Mouse (Mus musculus) heart, embryonic 14.5 days (tissue): Measurements from ENCODE around the gene Cxcl5. TPM values are rescaled to one million over a fixed set of nuclear protein-coding genes. Genes with fewer than 3 reads are reported as not detected.

Source experiments
- ATAC-seq: fragments of 200-750 bp; cut with Nextera tagmentation; 2 replicates; pipeline ENCODE4 v1.8.0; 2017; ENCODE audit warnings: low read depth, moderate TSS enrichment; ENCODE audit not compliant: insufficient number of reproducible peaks, insufficient read depth, low FRiP score
- H3K27ac ChIP-seq, 2 experiments: fragments of 200-500 bp in 1 of 2; fragments of 300-500 bp in 1 of 2; sonication (generic) in 1 of 2; replicated peaks in 1 of 2; 2 replicates each; pipeline ENCODE4 v1.5.1; 2012 to 2014; ENCODE audit warnings: low read depth in 2 of 2, low read length in 2 of 2, control low read depth in 1 of 2, mild to moderate bottlenecking in 1 of 2, mixed read lengths in 1 of 2; ENCODE audit not compliant: control insufficient read depth in 1 of 2, insufficient read depth in 1 of 2
- H3K27me3 ChIP-seq: fragments of 300-500 bp; sonication (generic); 2 replicates; pipeline ENCODE4 v1.6.1; 2014; ENCODE audit warnings: mild to moderate bottlenecking, low read length, control low read depth; ENCODE audit not compliant: control insufficient read depth, insufficient read depth
- H3K36me3 ChIP-seq: fragments of 300-500 bp; sonication (generic); 2 replicates; pipeline ENCODE4 v1.6.1; 2014; ENCODE audit warnings: mild to moderate bottlenecking, control low read depth, low read length, mixed read lengths; ENCODE audit not compliant: control insufficient read depth, insufficient read depth
- H3K4me1 ChIP-seq, 2 experiments: fragments of 200-500 bp in 1 of 2; fragments of 300-500 bp in 1 of 2; sonication (generic) in 1 of 2; 2 replicates each; pipeline ENCODE4 v1.6.1; 2012 to 2014; ENCODE audit warnings: low read length in 2 of 2, control low read depth in 1 of 2, mixed read lengths in 1 of 2; ENCODE audit not compliant: control insufficient read depth in 2 of 2, insufficient read depth in 2 of 2
- H3K4me2 ChIP-seq: fragments of 300-500 bp; sonication (generic); 2 replicates; pipeline ENCODE4 v1.6.1; 2014; ENCODE audit warnings: mild to moderate bottlenecking, low read length
- H3K4me3 ChIP-seq, 2 experiments: fragments of 200-500 bp in 1 of 2; fragments of 300-500 bp in 1 of 2; sonication (generic) in 1 of 2; 2 replicates each; pipeline ENCODE4 v1.5.1; 2012 to 2014; ENCODE audit warnings: low read length in 2 of 2, mild to moderate bottlenecking in 2 of 2, control low read depth in 1 of 2, low read depth in 1 of 2, moderate library complexity in 1 of 2; ENCODE audit not compliant: control insufficient read depth in 1 of 2, insufficient read depth in 1 of 2
- H3K9ac ChIP-seq: fragments of 300-500 bp; sonication (generic); 2 replicates; pipeline ENCODE4 v1.6.1; 2014; ENCODE audit warnings: mild to moderate bottlenecking, low read length
- H3K9me3 ChIP-seq: fragments of 300-500 bp; sonication (generic); 2 replicates; pipeline ENCODE4 v1.6.1; 2016; ENCODE audit warnings: low read length, control low read depth; ENCODE audit not compliant: control insufficient read depth
- WGBS: fragments of 180-500 bp; shearing (Covaris S2); extraction: QIAGEN DNeasy Blood & Tissue Kit; methylation state at CpG from one replicate; pipeline ENCODE4 v1.1.7; 2014; 5-methylcytosine and 5-hydroxymethylcytosine counted together
- microRNA-seq: library from miRNA; unstranded; fragments of <30 nt; microRNA quantifications from one replicate; pipeline ENCODE4, GENCODE M21; 2016
- polyA plus RNA-seq: library from polyadenylated mRNA; unstranded; fragments of >200 nt; fragmentation: Nextera tagmentation; extraction: Ambion mirVana; gene quantifications from 2 replicates; pipeline ENCODE4 v1.2.1, GENCODE M21; 2014

Gene Cxcl5
- polyA plus RNA-seq, 1 experiment from 2014 or later = not detected

DNA sequence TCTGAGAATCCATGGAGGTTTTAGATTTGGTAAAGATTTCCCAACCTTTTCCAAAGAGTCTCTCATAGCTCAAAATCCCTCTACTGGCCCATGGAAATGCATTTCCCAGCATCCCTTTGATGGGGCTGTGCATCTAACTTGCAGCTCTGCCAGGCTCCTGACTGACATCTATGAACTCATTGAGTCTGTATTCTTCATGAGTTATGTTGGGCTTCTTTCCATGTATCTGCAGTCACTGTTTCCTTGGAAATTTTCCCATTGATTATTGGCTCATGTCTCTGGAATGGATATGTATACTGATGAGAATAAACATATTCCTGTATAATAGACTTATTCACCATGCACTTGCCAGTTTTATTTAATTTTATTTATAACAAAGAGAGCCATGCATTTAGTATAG, 46.9 kb downstream of the Cxcl5 start:
- no peak overlapping the region for H3K4me2 ChIP-seq

GRCm38 (mm10) chr5:90807176-90807950, 48.2 kb downstream of the Cxcl5 start:
- H3K27me3 ChIP-seq = no peaks in the 10 kb centered on the region
- no peaks in the 10 kb centered on the region for H3K36me3 ChIP-seq
- no peak overlapping the region for H3K4me2 ChIP-seq
- no peak overlapping the region for H3K27ac ChIP-seq
- H3K9ac ChIP-seq = no peak overlapping the region
- no peaks in the 10 kb centered on the region for H3K4me1 ChIP-seq
- no peak overlapping the region for H3K4me3 ChIP-seq
- no peak for ATAC-seq
- 68% methylated on average over 3 of the region's 3 CpGs for WGBS
- no peaks in the 10 kb centered on the region for H3K9me3 ChIP-seq

More for the DNA sequence above, 46.9 kb downstream of the Cxcl5 start:
- H3K9me3 ChIP-seq = no peaks in the 10 kb centered on the region
- H3K4me1 ChIP-seq = no peaks in the 10 kb centered on the region
- ATAC-seq = no peak
- no peaks in the 10 kb centered on the region for H3K36me3 ChIP-seq
- H3K4me3 ChIP-seq = no peak overlapping the region
- H3K27ac ChIP-seq = no peak overlapping the region
- no peak overlapping the region for H3K9ac ChIP-seq
- no peaks in the 10 kb centered on the region for H3K27me3 ChIP-seq

Small RNA genes within 50 kb of the gene (microRNA-seq; reads per million reads assigned to microRNA genes)
- gene Gm24322 = not detected

Other genes with a start within 250 kb of the Cxcl5 start
- gene Afm, start 240.4 kb upstream of the Cxcl5 start, polyA plus RNA-seq = not detected in 2 replicates
- gene 5830473C10Rik, start 198.3 kb upstream of the Cxcl5 start, polyA plus RNA-seq = not detected in 2 replicates
- gene Rassf6, start 118.7 kb upstream of the Cxcl5 start, polyA plus RNA-seq = 0.27 and 0.55 TPM in 2 replicates
- 3.7 and 3.8 TPM in 2 replicates for gene Ppbp, start 9.2 kb downstream of the Cxcl5 start, polyA plus RNA-seq
- gene Pf4, start 13.1 kb downstream of the Cxcl5 start, polyA plus RNA-seq = 33.7 and 35.5 TPM in 2 replicates
- gene Cxcl3, start 26.7 kb downstream of the Cxcl5 start, polyA plus RNA-seq = not detected in 2 replicates
- gene Cxcl15, start 35.2 kb downstream of the Cxcl5 start, polyA plus RNA-seq = not detected in 2 replicates
- gene Cxcl1, start 131.9 kb downstream of the Cxcl5 start, polyA plus RNA-seq = 0.42 and 0.66 TPM in 2 replicates
- gene Cxcl2, start 144.5 kb downstream of the Cxcl5 start, polyA plus RNA-seq = 0.20 TPM in 1 of 2 replicates, not detected in the other
- gene Mthfd2l, start 171.8 kb downstream of the Cxcl5 start, polyA plus RNA-seq = 34.6 and 35.5 TPM in 2 replicates